Mouse (Mus musculus): ENCODE measurements around the gene Ifit1bl2.
"Not testable (repeated sequence)": the region's sequence is repeated elsewhere in the genome, so short reads cannot be mapped to it uniquely, and the experiment has no call there.

DNA sequence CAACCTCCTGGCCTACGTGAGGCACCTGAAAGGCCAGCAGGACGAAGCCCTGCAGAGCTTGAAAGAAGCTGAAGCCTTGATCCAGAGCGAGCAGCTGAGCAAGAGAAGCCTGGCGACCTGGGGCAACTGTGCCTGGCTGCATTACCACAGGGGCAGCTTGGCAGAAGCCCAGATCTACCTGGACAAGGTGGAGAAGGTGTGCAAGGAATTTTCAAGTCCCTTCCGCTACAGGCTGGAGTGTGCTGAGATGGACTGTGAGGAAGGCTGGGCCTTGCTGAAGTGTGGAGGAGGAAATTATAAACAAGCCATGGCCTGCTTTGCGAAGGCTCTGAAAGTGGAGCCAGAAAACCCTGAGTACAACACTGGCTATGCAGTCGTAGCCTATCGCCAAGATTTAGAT is 7.1 kb upstream of the Ifit1bl2 start:
- TF ChIP-seq CTCF (IDR thresholded peaks at IDR 0.05; ENCODE audit: borderline replicate concordance, extremely low read depth, insufficient read depth, insufficient read length); POLR2A (IDR thresholded peaks at IDR 0.05; ENCODE audit: borderline replicate concordance, extremely low read depth, insufficient read depth, insufficient read length, poor library complexity, severe bottlenecking): not testable (repeated sequence)

All from brain, embryonic 14.5 days (tissue).